Mouse (Mus musculus) E14TG2a.4 (cell line): ENCODE results near the gene Efcab11.

Experiments used
- H3K27me3 ChIP-seq: 2 replicates; pipeline ENCODE4 v1.6.1; 2014; ENCODE audit warnings: low read length, control low read depth; ENCODE audit not compliant: insufficient read depth
- H3K36me3 ChIP-seq: 2 replicates; pipeline ENCODE4 v1.6.1; 2014; ENCODE audit warnings: low read length, control low read depth; ENCODE audit not compliant: insufficient read depth
- H3K4me1 ChIP-seq: replicated peaks from 2 replicates; pipeline ENCODE4 v1.6.1; 2014; ENCODE audit warnings: low read depth, low read length, control low read depth
- H3K4me3 ChIP-seq: replicated peaks from 2 replicates; pipeline ENCODE4 v1.5.1; 2014; ENCODE audit warnings: mild to moderate bottlenecking, low read length
- H3K9me3 ChIP-seq: 2 replicates; pipeline ENCODE4 v1.6.1; 2014; ENCODE audit warnings: low read length, control low read depth
- CTCF ChIP-seq: conservative IDR thresholded peaks from 2 replicates; pipeline ENCODE4 v1.5.1; 2014; ENCODE audit warnings: low read length
- NANOG ChIP-seq: IDR thresholded peaks from 2 replicates; pipeline ENCODE4 v1.6.1; 2014; ENCODE audit warnings: borderline replicate concordance, low read length, mixed read lengths
- POU5F1 ChIP-seq: IDR thresholded peaks from 2 replicates; pipeline ENCODE4 v1.6.1; 2014; ENCODE audit warnings: low read length, borderline replicate concordance

Gene Efcab11

DNA sequence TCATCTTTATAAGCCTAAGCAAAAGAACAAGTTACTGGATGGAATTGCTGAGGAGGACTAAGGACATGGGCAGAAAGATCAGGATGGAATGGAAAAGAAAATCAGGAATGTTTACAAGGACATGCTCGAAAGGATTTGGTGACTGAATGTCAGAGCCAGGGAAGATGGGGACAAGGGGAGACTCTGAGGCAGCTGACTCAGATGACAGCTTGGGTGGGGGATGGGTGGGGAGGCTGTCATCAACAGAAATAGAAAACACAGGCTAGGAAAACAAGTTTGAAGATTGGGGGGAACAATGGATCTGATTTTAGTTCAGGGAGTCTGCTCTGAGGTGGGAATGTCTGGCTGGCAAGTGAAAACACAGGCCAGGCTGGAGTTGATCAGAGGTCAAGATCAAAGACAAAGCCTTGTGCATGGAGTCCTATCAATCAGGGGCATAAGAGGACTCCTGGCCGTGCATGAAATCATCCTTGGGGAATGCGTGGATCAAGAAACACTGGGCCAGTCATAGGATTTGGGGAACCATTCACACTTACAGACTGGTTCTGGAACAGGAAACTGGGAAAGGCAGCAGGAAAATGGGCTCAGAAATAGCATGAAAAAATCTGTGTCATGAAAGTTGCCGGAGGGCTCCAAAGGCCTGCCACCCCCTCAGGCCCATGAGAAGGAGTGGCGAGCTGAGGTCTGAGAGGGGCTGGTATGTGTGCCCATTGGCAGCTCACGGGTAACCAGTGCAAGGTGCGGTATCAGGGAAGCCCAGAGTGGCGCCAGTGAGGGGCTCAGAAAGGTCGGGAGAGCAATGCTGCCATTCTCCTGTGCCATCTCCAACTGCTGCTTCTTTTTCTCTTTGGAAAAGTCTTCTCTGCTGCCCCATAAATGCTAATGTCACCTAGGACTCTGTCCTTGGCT lies 168.9 kb downstream of the Efcab11 start:
- H3K4me3 ChIP-seq = no peak overlapping the region
- peaks cover 6% of the 10 kb centered on the region; the same call in 1 of the 2 replicates for H3K27me3 ChIP-seq
- no peaks in the 10 kb centered on the region for H3K36me3 ChIP-seq
- H3K4me1 ChIP-seq = no peaks in the 10 kb centered on the region; the same call in 1 of the 2 replicates
- no peaks in the 10 kb centered on the region for H3K9me3 ChIP-seq
- TF ChIP-seq NANOG (no peak), CTCF (no peak), POU5F1 (no peak)

DNA sequence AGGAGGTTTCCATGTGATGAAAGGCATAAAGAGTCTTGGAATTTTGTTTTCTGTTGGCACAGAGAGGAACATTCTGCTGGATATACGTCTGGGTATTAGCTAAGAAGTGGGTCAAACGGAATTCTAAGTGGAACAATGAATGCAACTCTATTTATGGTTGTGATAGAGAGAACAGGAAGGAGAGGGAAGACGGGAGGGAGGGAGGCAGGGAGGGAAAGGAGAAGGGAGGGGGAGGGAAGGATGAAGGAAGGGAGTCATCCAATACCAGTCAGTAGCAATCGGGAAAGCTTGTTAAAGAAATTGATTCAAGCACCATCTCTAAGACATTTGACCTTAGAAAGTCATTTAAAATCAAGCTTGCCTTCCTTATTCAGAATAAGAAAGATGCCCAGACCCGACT lies 172.0 kb downstream of the Efcab11 start:
- H3K27me3 ChIP-seq = no peaks in the 10 kb centered on the region
- no peaks in the 10 kb centered on the region for H3K36me3 ChIP-seq
- TF ChIP-seq CTCF (no peak), POU5F1 (no peak), NANOG (no peak)
- H3K4me1 ChIP-seq = no peaks in the 10 kb centered on the region
- H3K9me3 ChIP-seq = no peaks in the 10 kb centered on the region
- no peak overlapping the region for H3K4me3 ChIP-seq

DNA sequence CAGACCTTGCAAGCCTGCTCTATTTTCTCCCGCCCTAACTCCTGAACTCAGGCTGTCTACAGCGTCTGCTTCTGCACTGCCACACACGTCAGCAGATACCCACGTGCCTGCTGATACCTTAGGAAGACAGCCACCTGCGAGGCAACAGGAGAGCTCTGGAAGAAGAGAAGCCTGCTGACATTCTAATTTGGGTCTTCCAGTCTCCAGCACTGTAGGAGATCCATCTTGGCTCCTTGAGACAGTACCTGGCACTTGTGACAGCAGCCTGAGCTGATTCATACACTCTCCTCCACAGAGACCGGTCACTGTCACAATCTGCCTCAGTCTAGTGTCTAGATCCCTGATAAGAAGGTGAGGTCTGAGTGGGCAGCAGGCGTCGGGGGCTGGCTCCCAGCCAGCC lies 182.0 kb downstream of the Efcab11 start:
- no peaks in the 10 kb centered on the region for H3K9me3 ChIP-seq
- TF ChIP-seq NANOG (no peak), POU5F1 (no peak), CTCF (no peak)

DNA sequence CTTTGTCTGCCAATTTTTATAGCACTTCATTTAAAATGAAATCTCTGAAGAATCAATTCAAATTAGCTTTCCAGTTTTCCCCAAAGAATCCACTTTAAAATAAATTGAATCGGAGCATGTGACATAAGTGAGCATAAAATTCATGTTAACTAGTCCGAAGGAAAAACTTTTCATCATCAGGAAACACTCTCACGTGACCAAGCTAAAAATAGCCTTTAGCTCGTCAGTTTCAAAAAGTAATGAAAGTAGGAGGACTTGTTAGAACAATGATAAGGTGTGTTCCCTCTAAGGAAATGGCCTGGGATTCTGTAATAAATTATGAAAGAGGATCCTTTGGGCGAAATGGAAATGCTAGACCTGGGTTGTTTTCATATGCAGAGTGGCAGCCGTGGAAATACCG lies 183.9 kb downstream of the Efcab11 start:
- Histone ChIP-seq H3K27me3 (no peaks in the 10 kb centered on the region), H3K9me3 (peaks cover 7% of the 10 kb centered on the region), H3K36me3 (no peaks in the 10 kb centered on the region), H3K4me3 (no peak overlapping the region), H3K4me1 (no peaks in the 10 kb centered on the region)
- TF ChIP-seq POU5F1 (no peak), NANOG (no peak), CTCF (no peak)

More for the DNA sequence above, 182.0 kb downstream of the Efcab11 start:
- Histone ChIP-seq H3K27me3 (no peaks in the 10 kb centered on the region), H3K36me3 (no peaks in the 10 kb centered on the region), H3K4me1 (no peaks in the 10 kb centered on the region), H3K4me3 (no peak overlapping the region)

DNA sequence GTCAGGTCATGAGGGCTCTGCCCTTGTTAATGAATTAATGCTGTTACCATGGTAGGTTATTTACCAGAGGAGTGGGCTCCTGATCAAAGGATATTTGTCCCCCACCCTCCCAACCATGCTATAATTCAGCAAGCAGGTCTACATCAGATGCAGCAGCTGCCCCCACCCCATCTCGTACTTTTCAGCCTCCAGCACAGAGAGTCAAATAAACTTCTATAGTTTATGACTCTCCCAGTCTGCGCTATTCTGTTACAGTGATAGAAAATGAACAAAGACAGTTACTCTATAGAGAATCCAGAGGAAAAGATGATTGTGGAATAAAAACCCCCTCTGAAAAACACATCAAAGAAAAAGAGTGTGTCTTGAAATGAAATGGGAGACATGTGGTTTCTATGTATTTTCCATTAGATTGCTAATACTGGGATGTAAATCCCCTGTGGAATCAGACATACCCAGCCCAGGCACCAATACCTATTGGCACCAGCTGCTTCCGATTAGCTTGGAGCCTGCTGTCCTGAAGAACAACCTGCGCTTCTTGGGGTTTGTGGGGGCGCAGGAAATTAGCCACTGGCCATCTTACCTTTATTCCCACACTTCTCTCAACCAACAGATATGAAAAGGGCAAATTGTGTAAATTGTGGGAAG lies 184.7 kb downstream of the Efcab11 start:
- no peaks in the 10 kb centered on the region for H3K4me1 ChIP-seq

DNA sequence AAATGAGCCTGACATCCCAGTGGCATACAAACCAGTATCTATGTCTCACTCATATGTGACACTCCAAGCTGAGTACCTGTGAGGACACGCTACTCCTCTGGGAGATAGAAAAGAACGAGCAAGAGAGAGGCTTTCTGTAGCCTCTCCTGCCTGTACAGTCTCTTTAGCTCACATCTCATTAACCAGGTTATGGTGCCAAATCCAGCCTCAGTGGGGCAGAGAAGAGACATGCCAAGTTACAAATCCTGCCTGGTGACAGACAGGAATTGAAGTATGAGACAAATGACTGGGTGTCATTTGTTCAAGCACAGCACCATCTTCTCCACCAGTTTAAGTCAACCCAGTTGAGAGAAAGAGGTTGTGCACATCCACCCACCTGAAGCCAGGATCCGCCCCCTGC lies 190.2 kb downstream of the Efcab11 start:
- Histone ChIP-seq H3K4me1 (no peaks in the 10 kb centered on the region), H3K9me3 (peaks cover 7% of the 10 kb centered on the region), H3K36me3 (no peaks in the 10 kb centered on the region), H3K27me3 (no peaks in the 10 kb centered on the region), H3K4me3 (no peak overlapping the region)
- TF ChIP-seq CTCF = no peak
- no peak for TF ChIP-seq POU5F1
- no peak for TF ChIP-seq NANOG

More for the DNA sequence above, 184.7 kb downstream of the Efcab11 start:
- TF ChIP-seq POU5F1 = no peak
- TF ChIP-seq NANOG = no peak
- H3K4me3 ChIP-seq = no peak overlapping the region
- peaks cover 7% of the 10 kb centered on the region for H3K9me3 ChIP-seq
- H3K27me3 ChIP-seq = no peaks in the 10 kb centered on the region
- H3K36me3 ChIP-seq = no peaks in the 10 kb centered on the region

DNA sequence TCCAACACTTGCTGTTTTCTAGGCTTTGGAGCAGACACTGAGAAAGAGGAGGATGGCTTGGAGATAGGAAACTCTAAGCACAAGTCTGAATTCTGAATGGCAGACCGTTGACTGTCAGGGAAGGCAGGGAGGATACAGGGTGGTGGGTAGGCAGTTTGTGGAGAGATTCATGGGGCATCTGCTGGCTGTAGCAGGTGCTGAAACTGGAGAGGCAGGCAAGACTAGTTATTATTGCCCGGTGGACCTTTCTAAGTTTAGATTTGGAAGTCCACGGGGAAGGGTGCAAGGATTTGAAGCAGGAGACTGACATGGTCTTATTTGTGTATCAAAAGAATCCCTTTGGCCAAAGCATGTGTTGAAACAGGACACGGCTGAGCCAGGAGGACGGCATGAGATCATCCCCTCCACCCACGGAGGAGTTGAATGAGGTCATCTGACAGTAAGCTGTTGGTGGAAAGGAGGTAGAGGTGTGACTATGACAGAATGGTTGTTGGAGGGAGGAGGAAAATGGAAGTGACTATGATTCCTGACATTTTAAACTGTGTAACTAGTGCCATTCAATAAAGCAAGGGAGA lies 197.7 kb downstream of the Efcab11 start:
- Histone ChIP-seq H3K4me1 (no peaks in the 10 kb centered on the region), H3K36me3 (no peaks in the 10 kb centered on the region), H3K9me3 (no peaks in the 10 kb centered on the region), H3K4me3 (no peak overlapping the region), H3K27me3 (no peaks in the 10 kb centered on the region)
- TF ChIP-seq NANOG (no peak), CTCF (no peak), POU5F1 (no peak)

DNA sequence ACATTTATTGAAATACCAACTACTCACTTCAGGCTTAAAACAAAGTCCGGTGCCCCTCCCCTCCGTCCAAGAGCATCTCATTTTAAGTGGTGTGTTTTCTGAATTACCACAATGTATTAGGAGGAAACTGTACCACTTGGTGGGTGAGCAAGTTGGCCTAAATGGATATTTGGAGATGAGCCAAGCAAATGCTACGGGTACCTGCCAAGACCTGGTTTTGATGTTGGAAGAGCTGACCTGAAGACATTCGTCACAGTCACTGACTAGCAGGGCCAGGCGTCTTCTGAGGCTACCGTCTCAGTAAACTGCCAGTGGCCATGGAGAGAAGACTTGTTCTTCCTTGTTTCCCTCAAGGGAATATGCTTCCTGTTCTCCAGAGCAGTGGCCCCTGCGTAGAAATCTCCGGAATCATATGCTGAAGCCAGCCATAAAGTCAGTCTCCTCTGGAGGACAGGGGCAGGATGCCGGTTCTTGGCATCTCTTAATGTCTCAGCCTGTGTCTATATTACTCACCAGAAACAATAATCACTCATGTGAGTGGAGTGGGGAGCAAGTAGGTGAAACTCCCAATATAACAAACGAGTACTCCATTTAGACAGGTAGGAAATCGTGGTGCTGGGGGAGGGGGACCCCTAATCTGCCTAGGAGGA lies 198.7 kb downstream of the Efcab11 start:
- Histone ChIP-seq H3K36me3 (no peaks in the 10 kb centered on the region), H3K27me3 (no peaks in the 10 kb centered on the region), H3K4me1 (no peaks in the 10 kb centered on the region), H3K4me3 (no peak overlapping the region), H3K9me3 (no peaks in the 10 kb centered on the region)
- TF ChIP-seq NANOG (no peak), POU5F1 (no peak), CTCF (no peak)
